ENCODE assay signal across 8 mouse cellular contexts in the genomic region with DNA sequence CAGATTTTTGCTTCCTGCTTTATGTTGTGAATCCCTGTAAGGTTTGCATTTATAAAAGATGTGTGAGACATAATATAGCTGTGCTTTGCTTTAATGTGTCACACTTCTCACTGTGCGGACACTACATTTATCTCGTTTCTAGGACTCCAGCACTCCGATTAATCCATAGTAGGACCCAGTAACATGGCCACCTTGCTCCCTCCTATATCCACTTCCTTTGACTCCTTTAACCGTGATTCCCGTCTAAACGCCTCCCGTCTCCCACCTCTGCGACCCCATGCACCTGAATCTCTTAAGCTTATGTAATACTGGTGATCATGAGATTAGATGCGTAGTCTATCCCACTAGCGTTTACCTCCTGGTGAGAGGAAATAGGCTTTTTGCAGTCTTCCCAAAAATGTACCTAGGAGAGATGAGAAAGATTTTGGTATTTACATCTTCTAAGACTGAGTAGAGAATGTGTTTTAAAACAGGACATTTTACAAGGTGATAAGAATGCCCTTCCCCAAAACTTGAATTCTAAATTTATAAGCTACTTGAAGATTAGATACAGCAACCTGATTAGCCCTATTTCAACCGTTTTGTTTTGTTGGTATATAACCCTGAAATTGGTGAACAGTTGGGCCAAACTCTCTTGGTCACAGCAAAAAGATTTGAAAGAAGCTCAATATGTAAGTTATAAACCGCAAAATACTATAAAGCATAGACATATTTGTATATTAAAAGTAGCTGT. TPM values are rescaled to one million over a fixed set of nuclear protein-coding genes. Genes with fewer than 3 reads are reported as not detected.
DNase-seq lines count a peak whose midpoint lies in the region; ATAC-seq and TF ChIP-seq lines count a peak whose summit lies in the region.

No protein-coding gene starts in this region.

- DNase-seq in heart, postnatal 4 days, result no peak
- no peak for DNase-seq in CH12.LX (ENCODE audit: extremely low read depth)
- DNase-seq in forebrain, embryonic 10.5 days (ENCODE audit: extremely low spot score, low spot score), result no peak
- no peak for DNase-seq in urinary bladder, adult 2 months (ENCODE audit: low spot score)
- DNase-seq in cerebellum, adult 9-10 months, result no peak
- DNase-seq in cerebellum, adult 8-10 months, result no peak

- H3K4me3 ChIP-seq in heart, embryonic 12.5 days, result peak overlapping the region; percentile 94
- H3K4me3 ChIP-seq in CH12.LX (replicated peaks in 1 of 3; ENCODE audit: low read depth in 2 of 3, low read length in 2 of 3, poor library complexity in 1 of 3), result peak overlapping the region; percentile 72 to 92 (median 79)
- peak overlapping the region; percentile 76 for H3K4me3 ChIP-seq in forebrain, embryonic 10.5 days
- peak overlapping the region; percentile 97 for H3K4me3 ChIP-seq in liver, embryonic 12.5 days

- H3K9ac ChIP-seq in heart, embryonic 12.5 days, result peak overlapping the region; percentile 90
- peak overlapping the region; percentile 74 for H3K9ac ChIP-seq in CH12.LX (ENCODE audit: insufficient read depth, low read depth)
- H3K9ac ChIP-seq in liver, embryonic 12.5 days, result peak overlapping the region; percentile 76

- no peak for TF ChIP-seq RAD21 in CH12.LX (IDR thresholded peaks at IDR 0.05; ENCODE audit: low read depth, low read length)

- peaks cover 20% of the 10 kb centered on the region for H3K4me1 ChIP-seq in heart, embryonic 12.5 days (replicated peaks)
- H3K4me1 ChIP-seq in CH12.LX (ENCODE audit: control insufficient read depth in 1 of 2, insufficient read depth in 2 of 2), result peaks cover 0 to 31% of the 10 kb centered on the region in 2 experiments; a peak in 2 of 4 replicates
- H3K4me1 ChIP-seq in forebrain, embryonic 10.5 days, result peaks cover 36% of the 10 kb centered on the region
- peaks cover 28% of the 10 kb centered on the region for H3K4me1 ChIP-seq in liver, embryonic 12.5 days

- TF ChIP-seq CTCF in CH12.LX (conservative IDR thresholded peaks at IDR 0.05 in 1 of 2, IDR thresholded peaks at IDR 0.05 in 1 of 2; ENCODE audit: low read depth in 2 of 2, low read length in 2 of 2), result no peak

- ATAC-seq in heart, embryonic 12.5 days (ENCODE audit: insufficient number of reproducible peaks, low FRiP score), result no peak
- no peak for ATAC-seq in liver, embryonic 12.5 days

- no peaks in the 10 kb centered on the region for H3K27me3 ChIP-seq in heart, embryonic 12.5 days (replicated peaks)
- no peaks in the 10 kb centered on the region for H3K27me3 ChIP-seq in CH12.LX (replicated peaks)
- H3K27me3 ChIP-seq in forebrain, embryonic 10.5 days (ENCODE audit: poor library complexity, severe bottlenecking), result no peaks in the 10 kb centered on the region
- no peaks in the 10 kb centered on the region for H3K27me3 ChIP-seq in liver, embryonic 12.5 days (replicated peaks)

- 9% methylated on average over 12 of the region's 12 CpGs for WGBS in heart, embryonic 12.5 days
- WGBS in forebrain, embryonic 10.5 days, result 11% methylated on average over 12 of the region's 12 CpGs
- 9% methylated on average over 12 of the region's 12 CpGs for WGBS in liver, embryonic 12.5 days (ENCODE audit: insufficient replicate concordance)

- no peak for TF ChIP-seq POLR2A in CH12.LX (IDR thresholded peaks at IDR 0.05; ENCODE audit: low read depth, low read length)

- no peaks in the 10 kb centered on the region for H3K9me3 ChIP-seq in heart, embryonic 12.5 days (replicated peaks)
- no peaks in the 10 kb centered on the region for H3K9me3 ChIP-seq in CH12.LX (replicated peaks; ENCODE audit: low read length)
- no peaks in the 10 kb centered on the region for H3K9me3 ChIP-seq in forebrain, embryonic 10.5 days
- no peaks in the 10 kb centered on the region for H3K9me3 ChIP-seq in liver, embryonic 12.5 days (replicated peaks)

- in situ Hi-C loops in CH12.LX (cut with MboI; ENCODE audit: low pct_ligation_motif_present, low pct_unique_long_range_greater_than_20kb, low sequenced_read_pairs), result no loop called here

- dilution Hi-C loops in CH12.LX (cut with MboI; ENCODE audit: extremely low pct_ligation_motif_present, extremely low pct_unique_long_range_greater_than_20kb, low sequenced_read_pairs), result no loop called here

- peaks cover 14% of the 10 kb centered on the region for H3K36me3 ChIP-seq in heart, embryonic 12.5 days
- peaks cover 16 to 23% of the 10 kb centered on the region in 2 experiments for H3K36me3 ChIP-seq in CH12.LX (replicated peaks in 1 of 2; ENCODE audit: control insufficient read depth in 1 of 2, insufficient read depth in 1 of 2, low read length in 1 of 2)
- H3K36me3 ChIP-seq in forebrain, embryonic 10.5 days (replicated peaks), result peaks cover 27% of the 10 kb centered on the region
- peaks cover 22% of the 10 kb centered on the region for H3K36me3 ChIP-seq in liver, embryonic 12.5 days

- peak overlapping the region; percentile 86 for H3K4me2 ChIP-seq in heart, embryonic 12.5 days
- peak overlapping the region; percentile 82 for H3K4me2 ChIP-seq in CH12.LX (ENCODE audit: insufficient read depth, low read depth, poor library complexity, severe bottlenecking)
- peak overlapping the region; percentile 88 for H3K4me2 ChIP-seq in liver, embryonic 12.5 days

- peak overlapping the region; percentile 100 for H3K27ac ChIP-seq in heart, embryonic 12.5 days (ENCODE audit: poor library complexity, severe bottlenecking)
- H3K27ac ChIP-seq in CH12.LX (ENCODE audit: insufficient read depth, low read depth), result peak overlapping the region; percentile 86
- peak overlapping the region; percentile 96 for H3K27ac ChIP-seq in forebrain, embryonic 10.5 days
- peak overlapping the region; percentile 97 for H3K27ac ChIP-seq in liver, embryonic 12.5 days

- H3K79me2 ChIP-seq in CH12.LX (replicated peaks; ENCODE audit: control insufficient read depth, extremely low read depth, insufficient read depth, poor library complexity, severe bottlenecking), result peaks cover 31% of the 10 kb centered on the region

- TF ChIP-seq EP300 in CH12.LX (IDR thresholded peaks at IDR 0.05; ENCODE audit: low read length), result no peak

TF ChIP-seq in CH12.LX, 34 proteins besides CTCF, POLR2A, EP300 and RAD21:
- 0 out of 2 replicates have a peak, but pooled peaks have one; percentile 12 for TF ChIP-seq E2F4 (IDR thresholded peaks at IDR 0.05; ENCODE audit: insufficient replicate concordance, low read depth, low read length)
- TF ChIP-seq MAZ (IDR thresholded peaks at IDR 0.05; ENCODE audit: low read depth, low read length), result no peak
- peak; percentile 80; the same call in 1 of the 2 replicates for TF ChIP-seq CHD1 (IDR thresholded peaks at IDR 0.05; ENCODE audit: low read depth, low read length)
TF ChIP-seq in CH12.LX: peak in this region for 2.

RNA-seq across cellular contexts. Expression of a gene that starts 0.9 kb away (rescaled TPM):
- polyA plus RNA-seq in heart, embryonic 12.5 days (2016; fragmentation: Nextera tagmentation; extraction: Ambion mirVana), result 12.8 TPM in 2 replicates
- total RNA-seq in heart, postnatal 4 days (2021), result 10 to 100 TPM; 33.0 to 35.1 TPM
- 26.0 and 30.5 TPM in 2 replicates for total RNA-seq in CH12.LX (2012; rRNA removed)
- 15.2 and 17.0 TPM in 2 replicates for total RNA-seq in CH12.LX (2014; rRNA removed)
- polyA plus RNA-seq in CH12.LX (2012; ENCODE audit: insufficient read length, low read depth), result 14.5 and 17.2 TPM in 2 replicates
- polyA plus RNA-seq in forebrain, embryonic 10.5 days (2016; fragmentation: Nextera tagmentation; extraction: Ambion mirVana), result 18.2 and 19.9 TPM in 2 replicates
- 13.6 and 14.2 TPM in 2 replicates for polyA plus RNA-seq in liver, embryonic 12.5 days (2016; fragmentation: Nextera tagmentation; extraction: Ambion mirVana)
- polyA plus RNA-seq in urinary bladder, adult 2 months (2012; rRNA removed), result 3.9 and 5.0 TPM in 2 replicates

RNA-seq across cellular contexts. Expression of a gene that starts 43.3 kb away (rescaled TPM):
- 2.6 TPM in 2 replicates for polyA plus RNA-seq in heart, embryonic 12.5 days (2016; fragmentation: Nextera tagmentation; extraction: Ambion mirVana)
- under 1 TPM; 0.31 to 0.32 TPM for total RNA-seq in heart, postnatal 4 days (2021)
- total RNA-seq in CH12.LX (2012; rRNA removed) (0.08 TPM in 1 of 2 replicates, not detected in the other), CH12.LX (2014; rRNA removed) (not detected in 2 replicates)
- polyA plus RNA-seq in CH12.LX (2012; ENCODE audit: insufficient read length, low read depth), result 0.45 and 0.60 TPM in 2 replicates
- polyA plus RNA-seq in forebrain, embryonic 10.5 days (2016; fragmentation: Nextera tagmentation; extraction: Ambion mirVana), result 1.9 and 2.2 TPM in 2 replicates
- polyA plus RNA-seq in liver, embryonic 12.5 days (2016; fragmentation: Nextera tagmentation; extraction: Ambion mirVana), result 1.0 and 1.2 TPM in 2 replicates
- polyA plus RNA-seq in urinary bladder, adult 2 months (2012; rRNA removed), result 1.0 and 1.3 TPM in 2 replicates

RNA-seq across cellular contexts. Expression of a gene that starts 55.7 kb away (rescaled TPM):
- polyA plus RNA-seq in heart, embryonic 12.5 days (2016; fragmentation: Nextera tagmentation; extraction: Ambion mirVana), result 129 and 137 TPM in 2 replicates
- total RNA-seq in heart, postnatal 4 days (2021), result 10 to 100 TPM; 69.7 to 70.3 TPM
- 119 and 142 TPM in 2 replicates for total RNA-seq in CH12.LX (2012; rRNA removed)
- 162 and 183 TPM in 2 replicates for total RNA-seq in CH12.LX (2014; rRNA removed)
- polyA plus RNA-seq in CH12.LX (2012; ENCODE audit: insufficient read length, low read depth), result 113 and 137 TPM in 2 replicates
- polyA plus RNA-seq in forebrain, embryonic 10.5 days (2016; fragmentation: Nextera tagmentation; extraction: Ambion mirVana), result 177 and 184 TPM in 2 replicates
- 123 and 128 TPM in 2 replicates for polyA plus RNA-seq in liver, embryonic 12.5 days (2016; fragmentation: Nextera tagmentation; extraction: Ambion mirVana)
- 121 and 139 TPM in 2 replicates for polyA plus RNA-seq in urinary bladder, adult 2 months (2012; rRNA removed)
